Comparison of ENCODE assay signal across 7 mouse cellular contexts in the genomic region with DNA sequence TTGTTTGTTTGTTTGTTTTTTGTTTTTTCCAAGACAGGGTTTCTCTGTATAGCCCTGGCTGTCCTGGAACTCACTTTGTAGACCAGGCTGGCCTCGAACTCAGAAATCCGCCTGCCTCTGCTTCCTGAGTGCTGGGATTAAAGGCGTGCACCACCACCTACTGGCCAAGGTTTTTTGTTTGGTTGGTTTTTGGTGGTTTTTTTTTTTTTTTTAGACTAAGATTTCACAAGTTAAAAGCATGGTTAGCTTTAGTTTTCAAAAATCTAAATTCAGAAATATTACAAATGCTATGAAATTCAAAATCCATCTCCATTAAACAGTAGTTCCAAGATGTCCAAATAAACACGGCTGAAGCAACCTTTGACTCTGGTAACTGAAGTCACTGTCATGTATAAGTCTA. TPM values are rescaled to one million over a fixed set of nuclear protein-coding genes. Genes with fewer than 3 reads are reported as not detected.
DNase-seq lines count a peak whose midpoint lies in the region; ATAC-seq and TF ChIP-seq lines count a peak whose summit lies in the region.
"Not testable (repeated sequence)": the region's sequence is repeated elsewhere in the genome, so short reads cannot be mapped to it uniquely, and the experiment has no call there.

No protein-coding gene starts in this region.

- WGBS in liver, embryonic 11.5 days: 85% methylated on average over 4 of the region's 4 CpGs
- WGBS in liver, embryonic 13.5 days (ENCODE audit: insufficient replicate concordance): 82% methylated on average over 4 of the region's 4 CpGs
- 95% methylated on average over 4 of the region's 4 CpGs for WGBS in midbrain, postnatal 0 days

- dilution Hi-C loops in CH12.LX (cut with MboI; ENCODE audit: extremely low pct_ligation_motif_present, extremely low pct_unique_long_range_greater_than_20kb, low sequenced_read_pairs): not testable (repeated sequence)

- not testable (repeated sequence) for H3K27ac ChIP-seq in CH12.LX (ENCODE audit: insufficient read depth, low read depth); ES-E14 (ENCODE audit: insufficient read depth, low read depth, low read length, poor library complexity, severe bottlenecking); layer of hippocampus, adult 2 months; liver, embryonic 11.5 days (ENCODE audit: low read depth, low read length); liver, embryonic 13.5 days; midbrain, postnatal 0 days (ENCODE audit: low read depth, low read length)

- ATAC-seq in liver, embryonic 11.5 days (replicated peaks; ENCODE audit: low FRiP score); liver, embryonic 13.5 days (ENCODE audit: low read depth); midbrain, postnatal 0 days (ENCODE audit: low FRiP score): not testable (repeated sequence)

- H3K36me3 ChIP-seq in CH12.LX (replicated peaks in 1 of 2; ENCODE audit: control insufficient read depth in 1 of 2, insufficient read depth in 1 of 2, low read length in 1 of 2); ES-E14 (ENCODE audit: control insufficient read depth, insufficient read depth, low read length, poor library complexity, severe bottlenecking); liver, embryonic 11.5 days (ENCODE audit: control insufficient read depth, insufficient read depth, low read length); liver, embryonic 13.5 days; midbrain, postnatal 0 days (ENCODE audit: insufficient read depth, low read length): not testable (repeated sequence)

- not testable (repeated sequence) for TF ChIP-seq POLR2A in CH12.LX (IDR thresholded peaks at IDR 0.05; ENCODE audit: low read depth, low read length)

- not testable (repeated sequence) for H3K79me2 ChIP-seq in CH12.LX (replicated peaks; ENCODE audit: control insufficient read depth, extremely low read depth, insufficient read depth, poor library complexity, severe bottlenecking)

- H3K9ac ChIP-seq in CH12.LX (ENCODE audit: insufficient read depth, low read depth); ES-E14 (ENCODE audit: insufficient read depth, low read depth, low read length, poor library complexity, severe bottlenecking); liver, embryonic 11.5 days (ENCODE audit: low read depth, low read length); midbrain, postnatal 0 days (replicated peaks; ENCODE audit: low read length, poor library complexity, severe bottlenecking): not testable (repeated sequence)
- 0 out of 2 replicates have a peak overlapping the region, but pooled peaks have one; percentile 70 for H3K9ac ChIP-seq in liver, embryonic 13.5 days

- H3K9me3 ChIP-seq in CH12.LX (replicated peaks; ENCODE audit: low read length); ES-E14 (ENCODE audit: control insufficient read depth, insufficient read depth, low read depth, low read length); liver, embryonic 11.5 days (ENCODE audit: control insufficient read depth, low read length); liver, embryonic 13.5 days (replicated peaks); midbrain, postnatal 0 days (ENCODE audit: low read length): not testable (repeated sequence)

- not testable (repeated sequence) for H3K4me3 ChIP-seq in CH12.LX (replicated peaks in 1 of 3; ENCODE audit: low read depth in 2 of 3, low read length in 2 of 3, poor library complexity in 1 of 3); ES-E14 (ENCODE audit: insufficient read depth in 1 of 2, low read depth in 1 of 2, low read length in 2 of 2, poor library complexity in 1 of 2, severe bottlenecking in 1 of 2); layer of hippocampus, adult 2 months; liver, embryonic 11.5 days (ENCODE audit: low read depth, low read length); liver, embryonic 13.5 days (replicated peaks); midbrain, postnatal 0 days (ENCODE audit: low read depth, low read length)

- not testable (repeated sequence) for TF ChIP-seq EP300 in CH12.LX (IDR thresholded peaks at IDR 0.05; ENCODE audit: low read length)

- H3K4me1 ChIP-seq in CH12.LX (ENCODE audit: control insufficient read depth in 1 of 2, insufficient read depth in 2 of 2); liver, embryonic 11.5 days (replicated peaks; ENCODE audit: control insufficient read depth, insufficient read depth, low read length); midbrain, postnatal 0 days (ENCODE audit: insufficient read depth, low read length): not testable (repeated sequence)
- H3K4me1 ChIP-seq in ES-E14 (ENCODE audit: control insufficient read depth in 2 of 2, insufficient read depth in 2 of 2, low read length in 2 of 2, poor library complexity in 1 of 2): peaks cover 13 to 17% of the 10 kb centered on the region in 2 experiments; a peak in 2 of 4 replicates
- peaks cover 23% of the 10 kb centered on the region for H3K4me1 ChIP-seq in liver, embryonic 13.5 days (replicated peaks)

- DNase-seq in CH12.LX (ENCODE audit: extremely low read depth); ES-E14 (ENCODE audit: low read depth, low spot score); layer of hippocampus, adult 2 months (ENCODE audit: low spot score in 2 of 2); liver, embryonic 11.5 days (ENCODE audit: low spot score); liver, embryonic 13.5 days; midbrain, postnatal 0 days (ENCODE audit: low spot score): not testable (repeated sequence)
- DNase-seq in heart, adult 11 months: peak; percentile 14

- H3K27me3 ChIP-seq in CH12.LX (replicated peaks); liver, embryonic 11.5 days (replicated peaks; ENCODE audit: control insufficient read depth, insufficient read depth, low read length); midbrain, postnatal 0 days (ENCODE audit: insufficient read depth, low read length): not testable (repeated sequence)
- peaks cover 13% of the 10 kb centered on the region; the same call in 1 of the 2 replicates for H3K27me3 ChIP-seq in liver, embryonic 13.5 days

- peak; percentile 13 for TF ChIP-seq RAD21 in CH12.LX (IDR thresholded peaks at IDR 0.05; ENCODE audit: low read depth, low read length)

- H3K4me2 ChIP-seq in CH12.LX (ENCODE audit: insufficient read depth, low read depth, poor library complexity, severe bottlenecking); midbrain, postnatal 0 days (ENCODE audit: low read depth, low read length, poor library complexity, severe bottlenecking): not testable (repeated sequence)
- peak overlapping the region; percentile 95; the same call in 1 of the 2 replicates for H3K4me2 ChIP-seq in liver, embryonic 11.5 days
- peak overlapping the region; percentile 93 for H3K4me2 ChIP-seq in liver, embryonic 13.5 days

- TF ChIP-seq CTCF in CH12.LX (conservative IDR thresholded peaks at IDR 0.05 in 1 of 2, IDR thresholded peaks at IDR 0.05 in 1 of 2; ENCODE audit: low read depth in 2 of 2, low read length in 2 of 2): peak in 1 of 2 experiments; percentile 27; a peak in 2 of 4 replicates
- TF ChIP-seq CTCF in layer of hippocampus, adult 2 months (conservative IDR thresholded peaks at IDR 0.05): peak; percentile 41
- peak; percentile 10; the same call in 1 of the 2 replicates for TF ChIP-seq CTCF in midbrain, postnatal 0 days (IDR thresholded peaks at IDR 0.05)

- in situ Hi-C loops in CH12.LX (cut with MboI; ENCODE audit: low pct_ligation_motif_present, low pct_unique_long_range_greater_than_20kb, low sequenced_read_pairs); ES-E14 (cut with MboI; ENCODE audit: low sequenced_read_pairs in 2 of 2, unreplicated experiment in 2 of 2): not testable (repeated sequence)

TF ChIP-seq in CH12.LX, 34 proteins besides CTCF, POLR2A, EP300 and RAD21:
- TF ChIP-seq ZNF384 (IDR thresholded peaks at IDR 0.05; ENCODE audit: low read depth, low read length): peak; percentile 80

TF ChIP-seq in ES-E14, 5 proteins besides CTCF, POLR2A, EP300 and RAD21:
- TF ChIP-seq ZNF384 (IDR thresholded peaks at IDR 0.05; ENCODE audit: low read depth, low read length): peak; percentile 72; the same call in 1 of the 2 replicates
TF ChIP-seq in ES-E14: peak in this region for 1; not testable (repeated sequence) for 4.

RNA-seq across cellular contexts. Expression of gene Dgkh, which starts 8.9 kb away (rescaled TPM):
- total RNA-seq in CH12.LX (2012; rRNA removed): 2.4 and 2.7 TPM in 2 replicates
- total RNA-seq in CH12.LX (2014; rRNA removed): 0.83 and 1.1 TPM in 2 replicates
- 2.9 and 3.3 TPM in 2 replicates for polyA plus RNA-seq in CH12.LX (2012; ENCODE audit: insufficient read length, low read depth)
- total RNA-seq in ES-E14 (2012; rRNA removed): 8.2 and 26.1 TPM in 2 replicates
- 100 to 1,000 TPM; 110 to 123 TPM for total RNA-seq in layer of hippocampus, adult 2 months (2021)
- 1.1 and 1.2 TPM in 2 replicates for polyA plus RNA-seq in liver, embryonic 11.5 days (2014; fragmentation: Nextera tagmentation; extraction: Ambion mirVana)
- 0.35 and 0.36 TPM in 2 replicates for polyA plus RNA-seq in liver, embryonic 13.5 days (2015; fragmentation: Nextera tagmentation; extraction: Ambion mirVana)
- 15.3 and 17.0 TPM in 2 replicates for total RNA-seq in midbrain, postnatal 0 days (2014; rRNA removed)
- 2.2 and 2.8 TPM in 2 replicates for polyA plus RNA-seq in midbrain, postnatal 0 days (2015; fragmentation: Nextera tagmentation; extraction: Ambion mirVana)
